Mouse (Mus musculus): Measurements from ENCODE around the gene Arl4c.

- TF ChIP-seq POLR2A (IDR thresholded peaks at IDR 0.05; ENCODE audit: borderline replicate concordance, insufficient read depth, low read length) (no peak), CTCF (IDR thresholded peaks at IDR 0.05; ENCODE audit: borderline replicate concordance, insufficient read depth, low read depth, low read length) (no peak)
Observed at GRCm38 (mm10) chr1:88641678-88642215, 60.3 kb downstream of the Arl4c start.
